ENCODE assay signal across 28 mouse cellular contexts in genomic region chrX:103904038-103904696, GRCm38 (mm10).
DNase-seq lines count a peak whose midpoint lies in the region; ATAC-seq and TF ChIP-seq lines count a peak whose summit lies in the region.
"Had no signal": no experiment of that assay in that cellular context is flagged by ENCODE, and none has a peak within 500 bp of the region (broad histone marks: within the 10 kb centered on the region; RNA-seq: fewer than 3 reads in every experiment).

No protein-coding gene starts in this region.

- H3K27me3 ChIP-seq in lung, embryonic 15.5 days: peaks cover 26% of the 10 kb centered on the region; the same call in 1 of the 2 replicates
- H3K27me3 ChIP-seq: CH12.LX had no signal

- 46% methylated on average over 5 of the region's 5 CpGs for WGBS in lung, embryonic 15.5 days
- WGBS in lung, adult 2 months: 65% methylated on average over 5 of the region's 5 CpGs

- H3K4me2 ChIP-seq in lung, embryonic 15.5 days: no peak overlapping the region
- H3K4me2 ChIP-seq: embryonic facial prominence, embryonic 13.5 days; embryonic facial prominence, embryonic 15.5 days; forebrain, embryonic 12.5 days had no signal

- TF ChIP-seq POLR2A in lung, adult 2 months (IDR thresholded peaks at IDR 0.05; ENCODE audit: borderline replicate concordance, extremely low read depth, low read depth, low read length): no peak

- no peak overlapping the region for H3K27ac ChIP-seq in lung, embryonic 15.5 days
- H3K27ac ChIP-seq: embryonic facial prominence, embryonic 13.5 days; embryonic facial prominence, embryonic 15.5 days; forebrain, embryonic 10.5 days; forebrain, embryonic 12.5 days had no signal

- H3K4me1 ChIP-seq in lung, embryonic 15.5 days: no peaks in the 10 kb centered on the region
- no peaks in the 10 kb centered on the region for H3K4me1 ChIP-seq in lung, adult 2 months (ENCODE audit: control insufficient read depth, insufficient read depth, low read length)
- H3K4me1 ChIP-seq: embryonic facial prominence, embryonic 13.5 days; embryonic facial prominence, embryonic 15.5 days; forebrain, embryonic 10.5 days; forebrain, embryonic 12.5 days had no signal

- no peaks in the 10 kb centered on the region for H3K9me3 ChIP-seq in lung, embryonic 15.5 days
- H3K9me3 ChIP-seq: embryonic facial prominence, embryonic 13.5 days; embryonic facial prominence, embryonic 15.5 days; forebrain, embryonic 10.5 days; forebrain, embryonic 12.5 days; G1E had no signal

- H3K4me3 ChIP-seq in lung, embryonic 15.5 days: no peak overlapping the region
- H3K4me3 ChIP-seq in lung, adult 2 months (replicated peaks; ENCODE audit: extremely low read depth, low read depth, low read length): no peak overlapping the region
- H3K4me3 ChIP-seq: embryonic facial prominence, embryonic 13.5 days; embryonic facial prominence, embryonic 15.5 days; erythroblast, embryonic 14.5 days; forebrain, embryonic 10.5 days; forebrain, embryonic 12.5 days had no signal

- peak; percentile 21 for DNase-seq in kidney, adult 9 months
- no peak for DNase-seq in kidney, adult 18-20 months
- DNase-seq in lung, adult 2 months: no peak
- peak; percentile 11 for DNase-seq in 3T3-L1 (ENCODE audit: low read depth, low spot score)
- DNase-seq in adrenal gland, adult 2 months: no peak
- DNase-seq: adrenal gland, postnatal 10 days; adrenal gland, postnatal 25 days; B cell, adult 2 months; cerebellum, adult 11 months; cerebellum, adult 18-20 months; cerebellum, adult 8-10 months; cerebellum, adult 9-11 months; cerebellum, postnatal 14 days; cerebellum, postnatal 36 days; embryo, embryonic 11 days had no signal

- peak; percentile 73; the same call in 1 of the 2 replicates for ATAC-seq in lung, embryonic 15.5 days (ENCODE audit: borderline replicate concordance, extremely low read depth, low FRiP score, low TSS enrichment)
- ATAC-seq: activated CD4-positive, CD25-positive, alpha-beta regulatory T cell, adult 4 months; CD4-positive, CD25-positive, alpha-beta regulatory T cell, adult 4 months; forebrain, embryonic 14.5 days; forebrain, embryonic 16.5 days; Patski had no signal

- no peak overlapping the region for H3K9ac ChIP-seq in lung, embryonic 15.5 days
- H3K9ac ChIP-seq: embryonic facial prominence, embryonic 13.5 days; embryonic facial prominence, embryonic 15.5 days; forebrain, embryonic 12.5 days had no signal

- TF ChIP-seq CTCF in lung, adult 2 months (IDR thresholded peaks at IDR 0.05; ENCODE audit: insufficient read depth, low read length): no peak

- H3K36me3 ChIP-seq in lung, embryonic 15.5 days: no peaks in the 10 kb centered on the region
- H3K36me3 ChIP-seq: embryonic facial prominence, embryonic 13.5 days; embryonic facial prominence, embryonic 15.5 days; forebrain, embryonic 10.5 days; forebrain, embryonic 12.5 days; G1E had no signal

Comparison
In these comparisons a context has a peak if more than half of its experiments do, and no peak if none do; other contexts are left out.
1. DNase-seq: peak in kidney, adult 9 months (single experiment) and 3T3-L1 (single experiment); none in kidney, adult 18-20 months (single experiment), lung, adult 2 months (single experiment) and adrenal gland, adult 2 months (single experiment).